Mouse (Mus musculus) midbrain, embryonic 14.5 days (tissue): ENCODE measurements around the gene Gm21394. TPM values are rescaled to one million over a fixed set of nuclear protein-coding genes. Genes with fewer than 3 reads are reported as not detected.
"Not testable (repeated sequence)": the region's sequence is repeated elsewhere in the genome, so short reads cannot be mapped to it uniquely, and the experiment has no call there.

ENCODE experiments used
- ATAC-seq: fragments of 200-750 bp; cut with Nextera tagmentation; 2 replicates; pipeline ENCODE4 v1.8.0; 2017; ENCODE audit warnings: moderate number of reproducible peaks, moderate library complexity; ENCODE audit not compliant: low FRiP score, low TSS enrichment
- DNase-seq: peaks from one replicate; pipeline ENCODE4 v3.0.0-alpha.2; 2015
- H3K27ac ChIP-seq: fragments of 300-500 bp; sonication (generic); replicated peaks from 2 replicates; pipeline ENCODE4 v1.5.1; 2014; ENCODE audit warnings: mild to moderate bottlenecking, low read depth, low read length, moderate library complexity
- H3K27me3 ChIP-seq: fragments of 300-500 bp; sonication (generic); 2 replicates; pipeline ENCODE4 v1.6.1; 2014; ENCODE audit warnings: low read length, control low read depth, mixed read lengths; ENCODE audit not compliant: control insufficient read depth, insufficient read depth
- H3K36me3 ChIP-seq: fragments of 300-500 bp; sonication (generic); 2 replicates; pipeline ENCODE4 v1.6.1; 2014; ENCODE audit warnings: low read length, control low read depth; ENCODE audit not compliant: control insufficient read depth, insufficient read depth
- H3K4me1 ChIP-seq: fragments of 300-500 bp; sonication (generic); 2 replicates; pipeline ENCODE4 v1.6.1; 2014; ENCODE audit warnings: mild to moderate bottlenecking, antibody characterized with exemption, low read length, control low read depth; ENCODE audit not compliant: control insufficient read depth, insufficient read depth
- H3K4me2 ChIP-seq: fragments of 300-500 bp; sonication (generic); 2 replicates; pipeline ENCODE4 v1.6.1; 2014; ENCODE audit warnings: mild to moderate bottlenecking, low read length, moderate library complexity
- H3K4me3 ChIP-seq: fragments of 300-500 bp; sonication (generic); replicated peaks from 2 replicates; pipeline ENCODE4 v1.5.1; 2014; ENCODE audit warnings: low read depth, low read length
- H3K9ac ChIP-seq: fragments of 300-500 bp; sonication (generic); replicated peaks from 2 replicates; pipeline ENCODE4 v1.6.1; 2014; ENCODE audit warnings: mild to moderate bottlenecking, low read length, moderate library complexity
- H3K9me3 ChIP-seq: fragments of 300-500 bp; sonication (generic); 2 replicates; pipeline ENCODE4 v1.6.1; 2016; ENCODE audit warnings: low read length, control low read depth, mixed read lengths; ENCODE audit not compliant: control insufficient read depth
- WGBS: fragments of 180-500 bp; shearing (Covaris S2); extraction: QIAGEN DNeasy Blood & Tissue Kit; methylation state at CpG from one replicate; pipeline ENCODE4 v1.1.7; 2014; 5-methylcytosine and 5-hydroxymethylcytosine counted together
- polyA plus RNA-seq: library from polyadenylated mRNA; unstranded; fragments of >200 nt; fragmentation: Nextera tagmentation; extraction: Ambion mirVana; gene quantifications from 2 replicates; pipeline ENCODE4 v1.2.1, GENCODE M21; 2014

Gene Gm21394
- not detected in 2 replicates for polyA plus RNA-seq

DNA sequence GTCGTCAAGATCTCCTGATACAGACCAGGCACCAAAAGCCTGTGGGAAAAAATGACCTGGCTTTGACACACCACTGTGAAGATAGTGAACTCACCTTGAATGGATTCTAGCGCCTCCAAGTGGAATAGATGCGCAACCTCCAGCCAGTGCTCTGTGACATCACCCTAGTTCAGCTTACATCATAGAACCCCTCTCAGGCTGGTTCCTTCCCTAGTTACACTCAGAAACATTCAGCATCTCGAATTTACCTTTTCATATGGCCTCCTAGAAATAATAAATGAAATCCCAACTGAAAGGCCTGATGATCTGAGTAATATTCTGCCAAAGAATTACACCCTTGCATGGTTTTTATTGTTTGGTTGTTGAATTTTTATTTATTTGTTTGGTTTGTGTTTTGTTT is at the start of gene Gm21394:
Gene Gm21394 (minus strand): TSS at position 101 of the 400 bp plus-strand sequence.
- H3K36me3 ChIP-seq, DNase-seq, H3K9me3 ChIP-seq, ATAC-seq, H3K27me3 ChIP-seq, H3K4me2 ChIP-seq, H3K9ac ChIP-seq, H3K27ac ChIP-seq, H3K4me3 ChIP-seq, H3K4me1 ChIP-seq: not testable (repeated sequence)
- WGBS, result no CpG with 5 or more reads among the region's 4 CpGs

Other genes with a start within 250 kb of the Gm21394 start
- not detected in 2 replicates for gene Gm21409, start 181.8 kb upstream of the Gm21394 start, polyA plus RNA-seq